Mouse (Mus musculus) lung, postnatal 0 days (tissue): Measurements from ENCODE around the gene Pex26. TPM values are rescaled to one million over a fixed set of nuclear protein-coding genes. Genes with fewer than 3 reads are reported as not detected.
A peak's percentile ranks its signal among the peaks of the same experiment; 100 is the strongest.

Experiments used
- ATAC-seq: fragments of 200-750 bp; cut with Nextera tagmentation; 2 replicates; pipeline ENCODE4 v1.8.0; 2017; ENCODE audit warnings: moderate library complexity
- DNase-seq: peaks from one replicate; pipeline ENCODE4 v3.0.0-alpha.2; 2016; ENCODE audit warnings: low spot score
- H3K27ac ChIP-seq: fragments of 300-500 bp; sonication (generic); 2 replicates; pipeline ENCODE4 v1.5.1; 2014; ENCODE audit warnings: antibody characterized with exemption, mild to moderate bottlenecking, low read length, mixed read lengths
- H3K27me3 ChIP-seq: fragments of 300-500 bp; sonication (generic); replicated peaks from 2 replicates; pipeline ENCODE4 v1.6.1; 2014; ENCODE audit warnings: low read length, mixed read lengths; ENCODE audit not compliant: insufficient read depth
- H3K36me3 ChIP-seq: fragments of 300-500 bp; sonication (generic); 2 replicates; pipeline ENCODE4 v1.6.1; 2014; ENCODE audit warnings: low read length, mixed read lengths; ENCODE audit not compliant: insufficient read depth
- H3K4me1 ChIP-seq: fragments of 300-500 bp; sonication (generic); 2 replicates; pipeline ENCODE4 v1.6.1; 2014; ENCODE audit warnings: antibody characterized with exemption, low read depth, low read length, mixed read lengths; ENCODE audit not compliant: insufficient read depth
- H3K4me2 ChIP-seq: fragments of 300-500 bp; sonication (generic); replicated peaks from 2 replicates; pipeline ENCODE4 v1.6.1; 2014; ENCODE audit warnings: low read depth, mild to moderate bottlenecking, low read length, moderate library complexity, mixed read lengths
- H3K4me3 ChIP-seq: fragments of 300-500 bp; sonication (generic); 2 replicates; pipeline ENCODE4 v1.5.1; 2014; ENCODE audit warnings: low read depth, low read length
- H3K9ac ChIP-seq: fragments of 300-500 bp; sonication (generic); replicated peaks from 2 replicates; pipeline ENCODE4 v1.6.1; 2014; ENCODE audit warnings: low read depth, mild to moderate bottlenecking
- H3K9me3 ChIP-seq: fragments of 300-500 bp; sonication (generic); 2 replicates; pipeline ENCODE4 v1.6.1; 2016; ENCODE audit warnings: low read length, mixed read lengths
- CTCF ChIP-seq: IDR thresholded peaks from 2 replicates; pipeline ENCODE4 v1.5.1; 2016; ENCODE audit warnings: antibody characterized with exemption, mild to moderate bottlenecking
- EP300 ChIP-seq: IDR thresholded peaks from 2 replicates; pipeline ENCODE4 v1.6.1; 2016; ENCODE audit warnings: antibody characterized with exemption, mild to moderate bottlenecking, control low read depth
- WGBS: fragments of 180-500 bp; shearing (Covaris S2); extraction: QIAGEN DNeasy Blood & Tissue Kit; methylation state at CpG from one replicate; pipeline ENCODE4 v1.1.7; 2014; 5-methylcytosine and 5-hydroxymethylcytosine counted together
- polyA plus RNA-seq: library from polyadenylated mRNA; unstranded; fragments of >200 nt; fragmentation: Nextera tagmentation; extraction: Ambion mirVana; gene quantifications from 2 replicates; pipeline ENCODE4 v1.2.1, GENCODE M21; 2015

The Pex26 gene
- polyA plus RNA-seq, 1 experiment from 2014 or later: 6.2 TPM

GRCm38 (mm10) chr6:121194061-121194955, 10.8 kb downstream of the Pex26 start:
- Histone ChIP-seq H3K4me3 (no peak overlapping the region), H3K27me3 (no peaks in the 10 kb centered on the region), H3K4me1 (peaks cover 3% of the 10 kb centered on the region; the same call in 1 of the 2 replicates), H3K9me3 (no peaks in the 10 kb centered on the region), H3K36me3 (no peaks in the 10 kb centered on the region), H3K4me2 (no peak overlapping the region), H3K9ac (no peak overlapping the region), H3K27ac (peak overlapping the region; percentile 80; the same call in 1 of the 2 replicates)
- 52% methylated on average over 13 of the region's 13 CpGs for WGBS
- no peak for TF ChIP-seq EP300
- no peak for TF ChIP-seq CTCF
- ATAC-seq (no peak), DNase-seq (peak; percentile 5)

- H3K9me3 ChIP-seq: no peaks in the 10 kb centered on the region
- 62% methylated on average over 14 of the region's 14 CpGs for WGBS
- no peaks in the 10 kb centered on the region for H3K27me3 ChIP-seq
- H3K4me2 ChIP-seq: no peak overlapping the region
- H3K4me1 ChIP-seq: peaks cover 3% of the 10 kb centered on the region; the same call in 1 of the 2 replicates
- H3K9ac ChIP-seq: no peak overlapping the region
- no peak for TF ChIP-seq CTCF
- TF ChIP-seq EP300: peak; percentile 61; the same call in 1 of the 2 replicates
- ATAC-seq (peak; percentile 89), DNase-seq (peak; percentile 71)
- no peaks in the 10 kb centered on the region for H3K36me3 ChIP-seq
- H3K4me3 ChIP-seq: no peak overlapping the region
- H3K27ac ChIP-seq: peak overlapping the region; percentile 80
These were observed 11.7 kb downstream of the Pex26 start for GRCm38 (mm10) chr6:121194956-121195731.

GRCm38 (mm10) chr6:121197807-121198365, 14.4 kb downstream of the Pex26 start:
- Histone ChIP-seq H3K9me3 (no peaks in the 10 kb centered on the region), H3K4me3 (no peak overlapping the region), H3K36me3 (no peaks in the 10 kb centered on the region), H3K27me3 (no peaks in the 10 kb centered on the region), H3K4me1 (no peaks in the 10 kb centered on the region), H3K9ac (no peak overlapping the region), H3K4me2 (no peak overlapping the region), H3K27ac (no peak overlapping the region)
- 68% methylated on average over 9 of the region's 9 CpGs for WGBS
- ATAC-seq (no peak), DNase-seq (no peak)
- TF ChIP-seq CTCF (no peak), EP300 (no peak)

- Histone ChIP-seq H3K9ac (no peak overlapping the region), H3K9me3 (no peaks in the 10 kb centered on the region), H3K4me2 (no peak overlapping the region), H3K4me3 (no peak overlapping the region), H3K27ac (no peak overlapping the region), H3K27me3 (no peaks in the 10 kb centered on the region), H3K36me3 (no peaks in the 10 kb centered on the region), H3K4me1 (no peaks in the 10 kb centered on the region)
- DNase-seq (no peak), ATAC-seq (no peak)
- TF ChIP-seq CTCF: no peak
- no peak for TF ChIP-seq EP300
- 83% methylated on average over 3 of the region's 4 CpGs for WGBS
These were observed 17.0 kb downstream of the Pex26 start for GRCm38 (mm10) chr6:121200458-121200857.

GRCm38 (mm10) chr6:121202026-121202425, 18.6 kb downstream of the Pex26 start:
- 82% methylated on average over 5 of the region's 5 CpGs for WGBS
- Histone ChIP-seq H3K27me3 (no peaks in the 10 kb centered on the region), H3K4me3 (no peak overlapping the region), H3K36me3 (no peaks in the 10 kb centered on the region), H3K9me3 (no peaks in the 10 kb centered on the region), H3K4me2 (no peak overlapping the region), H3K9ac (no peak overlapping the region), H3K4me1 (no peaks in the 10 kb centered on the region), H3K27ac (no peak overlapping the region)
- ATAC-seq (no peak), DNase-seq (no peak)
- no peak for TF ChIP-seq EP300
- no peak for TF ChIP-seq CTCF

- ATAC-seq (no peak), DNase-seq (no peak)
- no peaks in the 10 kb centered on the region for H3K36me3 ChIP-seq
- no peaks in the 10 kb centered on the region for H3K9me3 ChIP-seq
- 0 out of 2 replicates have a peak, but pooled peaks cover 7% of the 10 kb centered on the region for H3K27me3 ChIP-seq
- no peak overlapping the region for H3K9ac ChIP-seq
- no peak overlapping the region for H3K4me3 ChIP-seq
- no peaks in the 10 kb centered on the region; the same call in 1 of the 2 replicates for H3K4me1 ChIP-seq
- 86% methylated on average over 5 of the region's 5 CpGs for WGBS
- H3K27ac ChIP-seq: no peak overlapping the region
- no peak overlapping the region for H3K4me2 ChIP-seq
- no peak for TF ChIP-seq EP300
- TF ChIP-seq CTCF: no peak
These were observed 23.0 kb downstream of the Pex26 start for GRCm38 (mm10) chr6:121206481-121206880.
